Mouse (Mus musculus) midbrain, embryonic 11.5 days (tissue): ENCODE measurements around the gene Prkd2. TPM values are rescaled to one million over a fixed set of nuclear protein-coding genes. Genes with fewer than 3 reads are reported as not detected.

Experiments
- ATAC-seq: fragments of 200-750 bp; cut with Nextera tagmentation; 2 replicates; pipeline ENCODE4 v1.8.0; 2017; ENCODE audit warnings: moderate TSS enrichment, moderate library complexity; ENCODE audit not compliant: low FRiP score
- DNase-seq: peaks from one replicate; pipeline ENCODE4 v3.0.0; 2015; ENCODE audit warnings: low spot score; ENCODE audit errors: missing footprints
- H3K27ac ChIP-seq: fragments of 300-500 bp; sonication (generic); 2 replicates; pipeline ENCODE4 v1.5.1; 2014; ENCODE audit warnings: low read depth, low read length
- H3K27me3 ChIP-seq: fragments of 300-500 bp; sonication (generic); 2 replicates; pipeline ENCODE4 v1.6.1; 2014; ENCODE audit warnings: mild to moderate bottlenecking, low read length, moderate library complexity, mixed read lengths; ENCODE audit not compliant: control insufficient read depth, insufficient read depth
- H3K36me3 ChIP-seq: fragments of 300-500 bp; sonication (generic); 2 replicates; pipeline ENCODE4 v1.6.1; 2014; ENCODE audit warnings: mild to moderate bottlenecking, low read length, moderate library complexity, mixed read lengths; ENCODE audit not compliant: control insufficient read depth, insufficient read depth
- H3K4me1 ChIP-seq: fragments of 300-500 bp; sonication (generic); 2 replicates; pipeline ENCODE4 v1.6.1; 2014; ENCODE audit warnings: low read length; ENCODE audit not compliant: control insufficient read depth, insufficient read depth
- H3K4me2 ChIP-seq: fragments of 300-500 bp; sonication (generic); 2 replicates; pipeline ENCODE4 v1.6.1; 2014; ENCODE audit warnings: mild to moderate bottlenecking, moderate library complexity
- H3K4me3 ChIP-seq: fragments of 300-500 bp; sonication (generic); 2 replicates; pipeline ENCODE4 v1.5.1; 2014; ENCODE audit warnings: low read depth, low read length
- H3K9ac ChIP-seq: fragments of 300-500 bp; sonication (generic); 2 replicates; pipeline ENCODE4 v1.6.1; 2014; ENCODE audit warnings: low read length
- H3K9me3 ChIP-seq: fragments of 300-500 bp; sonication (generic); 2 replicates; pipeline ENCODE4 v1.6.1; 2016; ENCODE audit warnings: low read length; ENCODE audit not compliant: control insufficient read depth
- WGBS: fragments of 180-500 bp; shearing (Covaris S2); extraction: QIAGEN DNeasy Blood & Tissue Kit; methylation state at CpG from one replicate; pipeline ENCODE4 v1.1.7; 2014; 5-methylcytosine and 5-hydroxymethylcytosine counted together
- polyA plus RNA-seq: library from polyadenylated mRNA; unstranded; fragments of >200 nt; fragmentation: Nextera tagmentation; extraction: Ambion mirVana; gene quantifications from 2 replicates; pipeline ENCODE4 v1.2.1, GENCODE M21; 2014

The Prkd2 gene
- polyA plus RNA-seq, 1 experiment from 2014 or later, result 10.3 TPM

GRCm38 (mm10) chr7:16845820-16846167 lies 3.1 kb downstream of the Prkd2 start:
- Histone ChIP-seq H3K4me2 (peak overlapping the region; percentile 27; the same call in 1 of the 2 replicates), H3K4me1 (peaks cover 8% of the 10 kb centered on the region), H3K9ac (peak overlapping the region; percentile 30; the same call in 1 of the 2 replicates), H3K4me3 (no peak overlapping the region), H3K36me3 (peaks cover 5% of the 10 kb centered on the region; the same call in 1 of the 2 replicates), H3K27ac (no peak overlapping the region), H3K9me3 (no peaks in the 10 kb centered on the region), H3K27me3 (no peaks in the 10 kb centered on the region)
- 36% methylated on average over 10 of the region's 10 CpGs for WGBS
- DNase-seq (no peak), ATAC-seq (no peak)

GRCm38 (mm10) chr7:16846775-16847174 lies 4.1 kb downstream of the Prkd2 start:
- H3K4me1 ChIP-seq, result peaks cover 8% of the 10 kb centered on the region
- no peaks in the 10 kb centered on the region for H3K27me3 ChIP-seq
- 93% methylated on average over 5 of the region's 5 CpGs for WGBS
- H3K9me3 ChIP-seq, result no peaks in the 10 kb centered on the region
- H3K4me3 ChIP-seq, result no peak overlapping the region
- H3K36me3 ChIP-seq, result 0 out of 2 replicates have a peak, but pooled peaks cover 4% of the 10 kb centered on the region
- no peak overlapping the region for H3K9ac ChIP-seq
- no peak for ATAC-seq
- H3K27ac ChIP-seq, result no peak overlapping the region
- no peak overlapping the region for H3K4me2 ChIP-seq
- DNase-seq, result no peak

DNA sequence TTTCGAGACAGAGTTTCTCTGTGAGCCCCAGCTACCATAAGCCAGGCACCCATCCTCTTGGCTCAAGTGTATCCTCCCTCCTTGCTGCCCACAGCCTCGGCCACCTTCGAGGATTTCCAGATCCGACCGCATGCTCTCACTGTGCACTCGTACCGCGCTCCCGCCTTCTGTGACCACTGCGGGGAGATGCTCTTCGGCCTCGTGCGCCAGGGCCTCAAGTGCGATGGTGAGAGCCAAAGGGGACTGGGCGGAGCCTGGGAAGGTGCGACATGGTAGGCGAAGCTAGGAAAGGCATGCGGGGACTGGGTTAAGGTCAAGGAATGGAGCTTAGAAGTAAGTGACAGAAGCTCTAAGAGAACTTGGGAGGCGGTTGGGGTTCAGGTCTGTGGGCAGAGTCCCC lies 4.8 kb downstream of the Prkd2 start:
- H3K4me2 ChIP-seq, result no peak overlapping the region
- no peak for DNase-seq
- no peaks in the 10 kb centered on the region for H3K9me3 ChIP-seq
- no peak overlapping the region for H3K4me3 ChIP-seq
- H3K4me1 ChIP-seq, result peaks cover 8% of the 10 kb centered on the region
- no peak overlapping the region for H3K9ac ChIP-seq
- no peaks in the 10 kb centered on the region for H3K27me3 ChIP-seq
- H3K27ac ChIP-seq, result no peak overlapping the region
- 89% methylated on average over 19 of the region's 19 CpGs for WGBS
- 0 out of 2 replicates have a peak, but pooled peaks cover 4% of the 10 kb centered on the region for H3K36me3 ChIP-seq
- ATAC-seq, result no peak

DNA sequence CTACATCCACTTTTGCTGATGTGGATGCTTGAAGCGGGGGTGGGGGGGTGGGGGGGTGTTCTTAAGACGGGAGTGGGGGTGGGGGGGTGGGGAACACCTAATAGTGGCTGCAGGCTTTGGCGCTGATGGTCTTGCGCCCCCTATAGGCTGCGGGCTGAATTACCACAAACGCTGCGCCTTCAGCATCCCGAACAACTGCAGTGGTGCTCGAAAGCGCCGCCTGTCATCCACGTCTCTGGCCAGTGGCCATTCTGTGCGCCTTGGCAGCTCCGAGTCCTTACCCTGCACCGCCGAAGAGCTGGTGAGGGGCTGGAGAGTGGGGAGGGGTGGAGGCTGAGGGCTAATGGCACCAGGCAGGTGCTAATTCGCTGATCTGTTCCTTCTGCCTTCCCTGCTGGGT lies 5.9 kb downstream of the Prkd2 start:
- ATAC-seq (peak; percentile 48; the same call in 1 of the 2 replicates), DNase-seq (peak; percentile 96)
- 16% methylated on average over 17 of the region's 17 CpGs for WGBS
- Histone ChIP-seq H3K4me3 (no peak overlapping the region), H3K9ac (no peak overlapping the region), H3K27ac (no peak overlapping the region), H3K4me1 (peaks cover 8% of the 10 kb centered on the region), H3K36me3 (0 out of 2 replicates have a peak, but pooled peaks cover 4% of the 10 kb centered on the region), H3K9me3 (no peaks in the 10 kb centered on the region), H3K27me3 (no peaks in the 10 kb centered on the region), H3K4me2 (no peak overlapping the region)

- Histone ChIP-seq H3K9me3 (no peaks in the 10 kb centered on the region), H3K4me2 (no peak overlapping the region), H3K9ac (no peak overlapping the region), H3K4me3 (no peak overlapping the region), H3K4me1 (no peaks in the 10 kb centered on the region), H3K27me3 (no peaks in the 10 kb centered on the region), H3K27ac (no peak overlapping the region), H3K36me3 (peaks cover 15% of the 10 kb centered on the region)
- 96% methylated on average over 4 of the region's 4 CpGs for WGBS
- ATAC-seq, result no peak
- no peak for DNase-seq
Measured at GRCm38 (mm10) chr7:16851636-16852035, 8.9 kb downstream of the Prkd2 start.

GRCm38 (mm10) chr7:16853302-16853831 lies 10.7 kb downstream of the Prkd2 start:
- Histone ChIP-seq H3K9me3 (no peaks in the 10 kb centered on the region), H3K36me3 (peaks cover 19% of the 10 kb centered on the region)

DNA sequence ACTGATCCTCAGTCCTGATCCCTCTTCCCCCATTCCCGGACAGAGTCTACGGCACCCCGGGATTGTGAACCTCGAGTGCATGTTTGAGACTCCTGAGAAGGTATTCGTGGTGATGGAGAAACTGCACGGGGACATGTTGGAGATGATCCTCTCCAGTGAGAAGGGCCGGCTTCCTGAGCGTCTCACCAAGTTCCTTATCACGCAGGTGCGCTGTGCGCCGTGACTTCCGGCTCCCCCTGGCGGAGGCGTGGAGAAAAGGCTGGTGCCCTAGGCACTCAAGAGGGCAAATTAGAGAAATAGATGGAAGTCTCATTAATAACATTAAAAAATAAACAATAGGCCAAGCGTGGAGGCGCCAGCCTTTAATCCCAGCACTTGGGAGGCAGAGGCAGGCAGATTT lies 15.6 kb downstream of the Prkd2 start:
- DNase-seq, result peak; percentile 89
- no peaks in the 10 kb centered on the region for H3K9me3 ChIP-seq
- no peak overlapping the region for H3K4me3 ChIP-seq
- ATAC-seq, result no peak
- H3K4me2 ChIP-seq, result no peak overlapping the region
- H3K27ac ChIP-seq, result no peak overlapping the region
- no peaks in the 10 kb centered on the region for H3K27me3 ChIP-seq
- H3K9ac ChIP-seq, result no peak overlapping the region
- peaks cover 15% of the 10 kb centered on the region for H3K36me3 ChIP-seq
- H3K4me1 ChIP-seq, result no peaks in the 10 kb centered on the region
- 21% methylated on average over 17 of the region's 17 CpGs for WGBS

More at GRCm38 (mm10) chr7:16853302-16853831, 10.7 kb downstream of the Prkd2 start:
- 89% methylated on average over 14 of the region's 14 CpGs for WGBS
- DNase-seq (no peak), ATAC-seq (no peak)
- no peak overlapping the region for H3K27ac ChIP-seq
- H3K27me3 ChIP-seq, result no peaks in the 10 kb centered on the region
- H3K4me2 ChIP-seq, result no peak overlapping the region
- no peaks in the 10 kb centered on the region for H3K4me1 ChIP-seq
- H3K4me3 ChIP-seq, result no peak overlapping the region
- no peak overlapping the region for H3K9ac ChIP-seq

DNA sequence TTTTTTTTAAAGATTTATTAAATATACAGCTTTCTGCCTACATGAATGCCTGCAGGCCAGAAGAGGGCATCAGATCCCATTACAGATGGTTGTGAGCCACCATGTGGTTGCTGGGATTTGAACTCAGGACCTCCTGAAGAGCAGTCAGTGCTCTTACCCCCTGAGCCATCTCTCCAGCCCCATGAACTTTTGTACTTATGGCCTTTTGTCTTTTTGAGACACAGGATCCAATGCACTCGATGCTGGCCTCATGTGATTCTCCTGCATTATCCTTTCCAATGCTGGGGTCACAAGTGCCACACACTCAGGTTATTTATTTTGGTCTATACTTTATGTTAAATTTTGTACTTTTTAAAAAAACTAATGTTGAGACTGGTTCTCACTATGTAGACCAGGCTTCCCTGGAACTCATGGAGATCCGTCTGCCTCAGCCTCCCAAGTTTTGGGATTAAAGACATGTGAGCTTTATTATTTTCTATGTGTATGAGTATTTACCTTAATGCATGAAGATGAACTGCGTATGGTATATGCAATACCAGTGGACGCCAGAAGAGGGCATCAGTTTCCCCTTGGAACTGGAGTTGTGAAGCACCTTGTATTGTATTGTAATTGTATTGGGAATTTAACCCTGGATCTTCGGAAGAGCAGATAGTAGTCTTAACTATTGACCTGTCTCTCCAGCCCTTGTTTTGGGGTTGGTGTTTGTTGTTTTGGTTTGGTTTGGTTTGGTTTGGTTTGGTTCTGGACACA lies 17.4 kb downstream of the Prkd2 start:
- Histone ChIP-seq H3K9me3 (no peaks in the 10 kb centered on the region), H3K4me3 (no peak overlapping the region), H3K36me3 (peaks cover 20% of the 10 kb centered on the region), H3K9ac (no peak overlapping the region), H3K4me2 (no peak overlapping the region), H3K27me3 (no peaks in the 10 kb centered on the region), H3K27ac (no peak overlapping the region), H3K4me1 (no peaks in the 10 kb centered on the region)
- ATAC-seq (no peak; the same call in 1 of the 2 replicates), DNase-seq (peak; percentile 88)
- WGBS, result 31% methylated on average over 5 of the region's 5 CpGs

DNA sequence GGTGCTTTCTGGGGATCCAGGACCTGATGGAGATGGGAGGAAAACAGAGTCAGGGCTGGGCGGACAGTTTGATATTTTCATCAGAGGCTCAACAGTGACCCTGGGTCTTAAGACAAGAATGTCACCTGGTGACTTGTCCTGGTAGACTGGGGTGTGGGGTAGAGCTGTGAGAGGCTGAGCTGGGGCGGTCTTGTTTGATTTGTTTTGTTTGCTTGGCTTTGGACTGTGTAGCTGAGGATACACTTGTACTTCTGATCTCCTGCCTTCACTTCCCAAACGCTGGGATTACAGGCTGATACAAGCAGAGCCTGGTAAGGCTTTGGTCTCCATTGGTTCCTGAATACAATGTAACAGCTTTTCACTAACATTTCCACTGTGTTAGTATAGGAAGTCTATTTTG lies 24.8 kb downstream of the Prkd2 start:
- H3K4me3 ChIP-seq, result no peak overlapping the region
- WGBS, result 92% methylated on average over 3 of the region's 3 CpGs

More for the DNA sequence above, 24.8 kb downstream of the Prkd2 start:
- Histone ChIP-seq H3K27me3 (no peaks in the 10 kb centered on the region), H3K27ac (no peak overlapping the region), H3K4me2 (no peak overlapping the region), H3K9ac (no peak overlapping the region), H3K36me3 (peaks cover 5% of the 10 kb centered on the region; the same call in 1 of the 2 replicates), H3K9me3 (no peaks in the 10 kb centered on the region), H3K4me1 (no peaks in the 10 kb centered on the region)
- no peak for DNase-seq
- ATAC-seq, result no peak
